Mouse (Mus musculus) intestine, postnatal 0 days (tissue): Measurements from ENCODE around the gene Srp68. TPM values are rescaled to one million over a fixed set of nuclear protein-coding genes. Genes with fewer than 3 reads are reported as not detected.

Experiments
- ATAC-seq: fragments of 200-750 bp; cut with Nextera tagmentation; 2 replicates; pipeline ENCODE4 v1.8.0; 2017; ENCODE audit warnings: mild to moderate bottlenecking, moderate TSS enrichment, moderate library complexity
- H3K27ac ChIP-seq: fragments of 300-500 bp; sonication (generic); 2 replicates; pipeline ENCODE4 v1.5.1; 2014; ENCODE audit warnings: mild to moderate bottlenecking, low read depth, low read length, moderate library complexity
- H3K27me3 ChIP-seq: fragments of 300-500 bp; sonication (generic); replicated peaks from 2 replicates; pipeline ENCODE4 v1.6.1; 2014; ENCODE audit warnings: low read length, mixed read lengths; ENCODE audit not compliant: control insufficient read depth, insufficient read depth
- H3K36me3 ChIP-seq: fragments of 300-500 bp; sonication (generic); 2 replicates; pipeline ENCODE4 v1.6.1; 2014; ENCODE audit warnings: mild to moderate bottlenecking, moderate library complexity; ENCODE audit not compliant: control insufficient read depth, insufficient read depth
- H3K4me1 ChIP-seq: fragments of 300-500 bp; sonication (generic); replicated peaks from 2 replicates; pipeline ENCODE4 v1.6.1; 2014; ENCODE audit warnings: antibody characterized with exemption, low read length, mixed read lengths; ENCODE audit not compliant: control insufficient read depth, insufficient read depth
- H3K4me2 ChIP-seq: fragments of 300-500 bp; sonication (generic); replicated peaks from 2 replicates; pipeline ENCODE4 v1.6.1; 2014; ENCODE audit warnings: low read depth, mild to moderate bottlenecking, moderate library complexity
- H3K4me3 ChIP-seq: fragments of 300-500 bp; sonication (generic); 2 replicates; pipeline ENCODE4 v1.5.1; 2014; ENCODE audit warnings: low read depth, low read length
- H3K9ac ChIP-seq: fragments of 300-500 bp; sonication (generic); 2 replicates; pipeline ENCODE4 v1.6.1; 2014; ENCODE audit warnings: mild to moderate bottlenecking, low read depth, low read length
- H3K9me3 ChIP-seq: fragments of 300-500 bp; sonication (generic); 2 replicates; pipeline ENCODE4 v1.6.1; 2016; ENCODE audit warnings: mixed run types; ENCODE audit not compliant: control insufficient read depth
- CTCF ChIP-seq: sonication (generic); IDR thresholded peaks from 2 replicates; pipeline ENCODE4 v1.5.1; 2016; ENCODE audit warnings: low read depth, mild to moderate bottlenecking, control low read depth, antibody characterized with exemption, moderate library complexity
- WGBS: fragments of 180-500 bp; shearing (Covaris S2); extraction: QIAGEN DNeasy Blood & Tissue Kit; methylation state at CpG from one replicate; pipeline ENCODE4 v1.1.7; 2014; 5-methylcytosine and 5-hydroxymethylcytosine counted together
- polyA plus RNA-seq: library from polyadenylated mRNA; unstranded; fragments of >200 nt; fragmentation: Nextera tagmentation; extraction: Ambion mirVana; gene quantifications from 2 replicates; pipeline ENCODE4 v1.2.1, GENCODE M21; 2015

The Srp68 gene
- polyA plus RNA-seq, 1 experiment from 2014 or later, result 45.2 TPM

DNA sequence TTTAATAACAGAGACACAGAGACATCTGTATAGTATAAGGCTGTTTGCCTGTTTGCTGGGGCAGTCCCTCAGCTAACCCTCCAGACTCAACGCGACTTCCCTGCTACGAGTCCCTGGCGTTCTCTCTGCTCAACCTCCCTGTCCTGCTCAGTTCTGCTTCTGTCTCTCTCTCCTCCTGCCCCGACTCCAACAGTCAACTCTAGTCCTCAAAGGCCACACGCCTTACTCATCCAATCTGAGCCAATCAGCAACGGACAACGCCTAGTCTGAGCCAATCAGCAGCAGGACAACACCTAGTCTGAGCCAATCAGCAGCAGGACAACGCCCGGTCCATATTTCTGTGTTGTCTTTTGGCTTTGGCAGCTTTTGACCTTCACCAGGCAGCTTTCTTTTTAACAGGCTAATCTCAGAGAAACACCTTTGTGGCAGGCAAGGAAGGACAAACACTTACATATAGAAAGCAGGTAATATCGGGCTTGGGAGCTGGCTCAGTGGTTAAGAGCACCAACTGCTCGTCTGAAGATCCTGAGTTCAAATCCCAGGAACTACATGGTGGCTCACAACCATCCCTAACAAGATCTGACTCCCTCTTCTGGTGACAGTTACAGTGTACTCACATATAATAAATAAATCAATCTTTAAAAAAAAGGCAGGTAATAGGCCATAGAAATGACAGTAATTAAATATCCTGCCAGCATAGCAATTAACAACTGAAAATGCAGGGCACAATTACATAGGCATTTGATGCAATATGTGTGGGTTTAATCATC is 33.9 kb upstream of the Srp68 start:
- Histone ChIP-seq H3K9me3 (no peaks in the 10 kb centered on the region), H3K27me3 (no peaks in the 10 kb centered on the region), H3K9ac (no peak overlapping the region), H3K4me3 (no peak overlapping the region), H3K4me2 (no peak overlapping the region), H3K36me3 (peaks cover 18% of the 10 kb centered on the region), H3K4me1 (0 out of 2 replicates have a peak, but pooled peaks cover 3% of the 10 kb centered on the region), H3K27ac (no peak overlapping the region)
- no peak for TF ChIP-seq CTCF
- 88% methylated on average over 12 of the region's 12 CpGs for WGBS
- no peak for ATAC-seq

DNA sequence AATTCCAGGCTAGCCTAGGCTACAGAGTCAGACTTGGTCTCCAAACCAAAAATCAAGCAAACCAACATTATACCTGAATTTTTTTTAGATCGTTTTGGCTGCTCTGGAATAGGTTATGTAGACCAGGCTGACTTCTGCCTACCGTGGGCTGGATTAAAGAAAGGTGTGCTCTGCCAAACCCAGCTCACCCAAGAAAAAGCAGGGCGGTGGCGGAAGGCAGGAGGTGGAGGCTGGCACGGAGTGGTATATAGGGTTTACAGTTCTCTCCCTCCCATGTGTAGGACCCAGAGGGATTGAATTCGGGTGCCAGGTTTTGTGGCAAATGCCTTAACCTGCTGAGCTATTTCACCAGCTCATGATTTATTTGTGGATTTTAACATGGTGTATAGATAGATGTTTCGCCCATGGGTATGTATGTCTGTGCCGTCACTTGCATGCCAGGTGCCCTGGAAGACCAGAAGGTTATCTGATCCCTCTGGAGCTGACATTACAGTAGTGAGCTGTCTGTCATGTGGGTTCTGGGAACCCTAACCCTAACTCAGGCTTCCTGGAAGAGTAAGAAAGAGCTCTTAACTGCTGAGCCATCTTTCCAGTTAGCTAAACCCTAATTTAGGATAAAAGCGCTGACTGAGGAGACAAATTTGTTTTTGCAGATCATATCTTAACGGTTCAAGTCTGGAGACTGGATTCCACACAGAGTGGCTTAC is 33.2 kb upstream of the Srp68 start, which contains the start of gene Exoc7:
Gene Exoc7 (minus strand): TSS at position 215 of the 707 bp plus-strand sequence.
- Histone ChIP-seq H3K4me2 (peak within 1 kb of the TSS; percentile 83), H3K27ac (no peak within 1 kb of the TSS), H3K9me3 (no peaks in the 10 kb centered on the region), H3K9ac (peak within 1 kb of the TSS; percentile 84), H3K4me3 (peak within 1 kb of the TSS; percentile 72), H3K36me3 (peaks cover 25% of the 10 kb centered on the region), H3K4me1 (0 out of 2 replicates have a peak, but pooled peaks cover 3% of the 10 kb centered on the region), H3K27me3 (no peaks in the 10 kb centered on the region)
- 85% methylated on average over 10 of the region's 10 CpGs for WGBS
- ATAC-seq, result peak; percentile 16; the same call in 1 of the 2 replicates
- no peak for TF ChIP-seq CTCF

DNA sequence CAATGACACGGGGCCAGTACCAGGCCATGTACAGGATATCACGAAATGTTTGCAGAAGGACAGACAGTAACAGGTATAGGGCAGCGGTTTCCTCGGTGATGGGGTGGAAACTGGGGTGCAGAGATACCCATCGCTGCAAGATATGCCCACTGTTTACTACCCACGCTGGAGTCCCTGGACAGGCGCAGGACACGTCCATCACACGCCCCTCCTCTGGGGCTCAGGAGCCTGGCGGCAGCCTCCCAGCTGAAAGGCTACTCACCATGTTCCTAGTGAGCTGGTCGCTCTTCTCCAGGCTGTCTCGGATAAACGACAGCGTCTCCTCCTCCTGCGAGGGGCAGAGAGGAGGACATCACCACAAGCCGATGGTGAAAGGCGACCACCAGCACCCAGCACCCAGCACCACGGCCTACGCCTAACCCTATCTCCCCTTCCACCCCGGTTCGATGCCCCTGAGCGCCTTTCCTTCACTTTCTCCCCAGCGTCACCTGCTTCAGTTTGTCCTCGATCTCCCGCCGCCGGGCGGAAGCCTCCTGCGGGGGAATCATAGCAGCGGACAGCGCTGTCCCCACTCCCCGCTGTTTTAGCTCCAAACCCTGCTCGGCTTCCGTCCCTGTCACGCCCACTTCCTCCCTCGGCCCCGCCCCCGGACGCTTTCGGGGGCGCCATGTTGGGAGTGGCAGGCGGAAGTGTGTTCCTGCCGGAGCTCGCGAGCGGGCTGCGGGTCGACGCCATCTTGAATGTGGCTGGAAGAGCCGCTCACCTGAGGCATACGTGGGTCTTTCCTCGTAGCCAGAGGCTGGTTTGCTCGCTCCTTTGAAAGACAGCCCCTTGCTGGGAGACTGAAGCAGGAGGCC is 32.3 kb upstream of the Srp68 start:
- Histone ChIP-seq H3K4me3 (peak overlapping the region; percentile 72), H3K27ac (no peak overlapping the region), H3K27me3 (no peaks in the 10 kb centered on the region), H3K9me3 (no peaks in the 10 kb centered on the region), H3K9ac (peak overlapping the region; percentile 84), H3K36me3 (peaks cover 28% of the 10 kb centered on the region), H3K4me2 (peak overlapping the region; percentile 83), H3K4me1 (0 out of 2 replicates have a peak, but pooled peaks cover 3% of the 10 kb centered on the region)
- peak; percentile 89 for ATAC-seq
- under 1% methylated on average over 53 of the region's 53 CpGs for WGBS
- 0 out of 2 replicates have a peak, but pooled peaks have one; percentile 9 for TF ChIP-seq CTCF

DNA sequence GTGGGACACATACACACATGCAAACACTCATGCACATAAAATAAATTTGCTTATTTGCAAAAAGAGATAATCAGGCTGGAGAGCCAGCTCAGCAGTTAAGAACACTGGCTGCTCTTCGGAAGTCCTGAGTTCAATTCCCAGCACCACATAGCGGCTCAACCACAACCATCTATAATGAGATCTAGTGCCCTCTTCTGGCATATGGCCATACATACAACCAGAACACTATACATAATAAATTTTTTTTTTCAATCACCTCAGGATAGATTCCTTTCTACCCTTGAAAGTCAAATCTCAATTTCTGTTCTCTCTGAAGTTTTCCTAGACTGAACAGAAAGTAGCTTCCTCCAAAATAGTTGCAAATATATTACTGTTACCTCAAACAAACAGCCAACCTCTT is 31.4 kb upstream of the Srp68 start:
- Histone ChIP-seq H3K9ac (no peak overlapping the region), H3K27ac (no peak overlapping the region), H3K4me3 (0 out of 2 replicates have a peak overlapping the region, but pooled peaks have one; percentile 72), H3K36me3 (peaks cover 36% of the 10 kb centered on the region), H3K4me2 (peak overlapping the region; percentile 83), H3K9me3 (no peaks in the 10 kb centered on the region), H3K27me3 (no peaks in the 10 kb centered on the region), H3K4me1 (0 out of 2 replicates have a peak, but pooled peaks cover 3% of the 10 kb centered on the region)
- 100% methylated on average over 2 of the region's 2 CpGs for WGBS
- TF ChIP-seq CTCF, result no peak
- ATAC-seq, result no peak

DNA sequence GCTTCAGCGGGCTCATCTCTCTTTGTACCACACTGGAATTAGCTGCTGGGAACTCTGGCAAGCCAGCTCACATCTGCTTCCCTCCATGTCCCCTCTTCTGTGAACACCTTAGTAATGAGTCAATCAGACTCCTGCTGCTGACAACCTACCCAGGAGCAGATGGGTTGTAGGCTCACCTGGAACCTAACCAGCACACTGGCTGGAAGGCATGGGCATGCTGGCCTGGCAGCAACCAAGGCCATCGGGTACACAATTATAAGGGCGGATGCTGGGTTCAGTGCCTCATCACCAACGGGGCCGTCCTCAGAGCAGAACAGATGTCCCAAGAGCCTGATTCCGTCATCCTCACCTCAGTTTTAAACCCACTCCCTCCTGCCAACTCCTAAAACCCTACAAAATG is 24.6 kb upstream of the Srp68 start:
- H3K27ac ChIP-seq, result no peak overlapping the region

More for the DNA sequence above, 24.6 kb upstream of the Srp68 start:
- Histone ChIP-seq H3K4me1 (0 out of 2 replicates have a peak, but pooled peaks cover 4% of the 10 kb centered on the region), H3K27me3 (no peaks in the 10 kb centered on the region), H3K36me3 (peaks cover 72% of the 10 kb centered on the region), H3K4me2 (no peak overlapping the region), H3K4me3 (no peak overlapping the region), H3K9me3 (no peaks in the 10 kb centered on the region), H3K9ac (no peak overlapping the region)
- TF ChIP-seq CTCF, result no peak
- WGBS, result 92% methylated on average over 6 of the region's 6 CpGs
- ATAC-seq, result no peak
